Mouse (Mus musculus): Measurements from ENCODE around the gene Egr2. TPM values are rescaled to one million over a fixed set of nuclear protein-coding genes. Genes with fewer than 3 reads are reported as not detected.

Egr2 gene
- polyA plus RNA-seq, 1 experiment from 2014 or later: 3.8 TPM

GRCm38 (mm10) chr10:67512871-67513270 lies 22.4 kb upstream of the Egr2 start:
- ATAC-seq (ENCODE audit: low FRiP score): no peak
- Histone ChIP-seq H3K9ac (no peak overlapping the region), H3K4me1 (replicated peaks) (no peaks in the 10 kb centered on the region), H3K27me3 (no peaks in the 10 kb centered on the region), H3K4me3 (no peak overlapping the region), H3K9me3 (no peaks in the 10 kb centered on the region), H3K27ac (no peak overlapping the region), H3K4me2 (no peak overlapping the region), H3K36me3 (no peaks in the 10 kb centered on the region)
- WGBS: 49% methylated on average over 7 of the region's 7 CpGs

- WGBS: 92% methylated on average over 3 of the region's 3 CpGs
These were observed 16.5 kb upstream of the Egr2 start for GRCm38 (mm10) chr10:67518733-67519132.

GRCm38 (mm10) chr10:67524130-67524529 lies 11.1 kb upstream of the Egr2 start:
- H3K4me2 ChIP-seq: no peak overlapping the region
- H3K27ac ChIP-seq: no peak overlapping the region
- ATAC-seq (ENCODE audit: low FRiP score): no peak
- H3K36me3 ChIP-seq: no peaks in the 10 kb centered on the region
- no peak overlapping the region for H3K9ac ChIP-seq
- no peak overlapping the region for H3K4me3 ChIP-seq
- WGBS: 85% methylated on average over 3 of the region's 3 CpGs
- H3K4me1 ChIP-seq (replicated peaks): 0 out of 2 replicates have a peak, but pooled peaks cover 3% of the 10 kb centered on the region
- H3K9me3 ChIP-seq: no peaks in the 10 kb centered on the region
- no peaks in the 10 kb centered on the region for H3K27me3 ChIP-seq

More at GRCm38 (mm10) chr10:67518733-67519132, 16.5 kb upstream of the Egr2 start:
- Histone ChIP-seq H3K27ac (no peak overlapping the region), H3K36me3 (no peaks in the 10 kb centered on the region), H3K4me1 (replicated peaks) (no peaks in the 10 kb centered on the region), H3K9ac (no peak overlapping the region), H3K27me3 (no peaks in the 10 kb centered on the region), H3K4me2 (no peak overlapping the region), H3K4me3 (no peak overlapping the region), H3K9me3 (no peaks in the 10 kb centered on the region)
- ATAC-seq (ENCODE audit: low FRiP score): no peak

GRCm38 (mm10) chr10:67524694-67525093 lies 10.6 kb upstream of the Egr2 start:
- H3K9ac ChIP-seq: no peak overlapping the region
- no peak overlapping the region for H3K4me2 ChIP-seq
- no peaks in the 10 kb centered on the region for H3K9me3 ChIP-seq
- H3K4me3 ChIP-seq: no peak overlapping the region
- H3K4me1 ChIP-seq (replicated peaks): 0 out of 2 replicates have a peak, but pooled peaks cover 3% of the 10 kb centered on the region
- H3K27ac ChIP-seq: no peak overlapping the region
- whole genome bisulfite sequencing: 87% methylated on average over 7 of the region's 7 CpGs
- H3K36me3 ChIP-seq: no peaks in the 10 kb centered on the region
- H3K27me3 ChIP-seq: no peaks in the 10 kb centered on the region
- ATAC-seq (ENCODE audit: low FRiP score): no peak

GRCm38 (mm10) chr10:67526435-67526834 lies 8.8 kb upstream of the Egr2 start:
- Histone ChIP-seq H3K4me1 (replicated peaks) (0 out of 2 replicates have a peak, but pooled peaks cover 3% of the 10 kb centered on the region), H3K9me3 (no peaks in the 10 kb centered on the region), H3K27ac (no peak overlapping the region), H3K27me3 (peaks cover 14% of the 10 kb centered on the region), H3K9ac (no peak overlapping the region), H3K4me3 (no peak overlapping the region), H3K4me2 (no peak overlapping the region), H3K36me3 (no peaks in the 10 kb centered on the region)
- 58% methylated on average over 9 of the region's 9 CpGs for WGBS
- no peak for ATAC-seq (ENCODE audit: low FRiP score)

GRCm38 (mm10) chr10:67529769-67530168 lies 5.5 kb upstream of the Egr2 start:
- H3K27ac ChIP-seq: no peak overlapping the region
- H3K4me3 ChIP-seq: no peak overlapping the region
- 78% methylated on average over 4 of the region's 4 CpGs for whole genome bisulfite sequencing
- H3K4me2 ChIP-seq: no peak overlapping the region
- H3K9me3 ChIP-seq: no peaks in the 10 kb centered on the region
- H3K36me3 ChIP-seq: no peaks in the 10 kb centered on the region
- H3K27me3 ChIP-seq: peaks cover 47% of the 10 kb centered on the region
- no peak for ATAC-seq (ENCODE audit: low FRiP score)
- H3K4me1 ChIP-seq (replicated peaks): 0 out of 2 replicates have a peak, but pooled peaks cover 3% of the 10 kb centered on the region
- H3K9ac ChIP-seq: no peak overlapping the region

GRCm38 (mm10) chr10:67535972-67536371 lies 697 bp downstream of the Egr2 start:
- under 1% methylated on average over 35 of the region's 35 CpGs for WGBS
- H3K36me3 ChIP-seq: no peaks in the 10 kb centered on the region
- no peaks in the 10 kb centered on the region for H3K9me3 ChIP-seq
- ATAC-seq (ENCODE audit: low FRiP score): peak; percentile 34
- H3K9ac ChIP-seq: peak overlapping the region; percentile 70; the same call in 1 of the 2 replicates
- H3K4me1 ChIP-seq (replicated peaks): peaks cover 57% of the 10 kb centered on the region
- peak overlapping the region; percentile 55 for H3K4me3 ChIP-seq
- peaks cover 98% of the 10 kb centered on the region for H3K27me3 ChIP-seq
- H3K27ac ChIP-seq: no peak overlapping the region
- H3K4me2 ChIP-seq: peak overlapping the region; percentile 85

- peak overlapping the region; percentile 85 for H3K4me2 ChIP-seq
- ATAC-seq (ENCODE audit: low FRiP score): peak; percentile 40
- no peaks in the 10 kb centered on the region for H3K9me3 ChIP-seq
- no peak overlapping the region for H3K27ac ChIP-seq
- H3K4me1 ChIP-seq (replicated peaks): peaks cover 58% of the 10 kb centered on the region
- peak overlapping the region; percentile 55 for H3K4me3 ChIP-seq
- under 1% methylated on average over 19 of the region's 32 CpGs for WGBS
- H3K9ac ChIP-seq: peak overlapping the region; percentile 70
- H3K36me3 ChIP-seq: no peaks in the 10 kb centered on the region
- H3K27me3 ChIP-seq: peaks cover 98% of the 10 kb centered on the region
These were observed 1.4 kb downstream of the Egr2 start for GRCm38 (mm10) chr10:67536621-67537141.

- peak; percentile 84 for ATAC-seq (ENCODE audit: low FRiP score)
- Histone ChIP-seq H3K27me3 (peaks cover 99% of the 10 kb centered on the region), H3K9ac (peak overlapping the region; percentile 70), H3K4me3 (peak overlapping the region; percentile 55), H3K9me3 (no peaks in the 10 kb centered on the region), H3K27ac (no peak overlapping the region), H3K4me2 (peak overlapping the region; percentile 85), H3K36me3 (no peaks in the 10 kb centered on the region), H3K4me1 (replicated peaks) (peaks cover 58% of the 10 kb centered on the region)
- under 1% methylated on average over 51 of the region's 51 CpGs for WGBS
These were observed 2.1 kb downstream of the Egr2 start for GRCm38 (mm10) chr10:67537151-67537994.

GRCm38 (mm10) chr10:67538106-67538505 lies 2.8 kb downstream of the Egr2 start:
- Histone ChIP-seq H3K27ac (no peak overlapping the region), H3K27me3 (peaks cover 99% of the 10 kb centered on the region), H3K36me3 (no peaks in the 10 kb centered on the region), H3K4me2 (peak overlapping the region; percentile 85), H3K9ac (0 out of 2 replicates have a peak overlapping the region, but pooled peaks have one; percentile 36), H3K4me1 (replicated peaks) (peaks cover 58% of the 10 kb centered on the region), H3K4me3 (peak overlapping the region; percentile 55), H3K9me3 (no peaks in the 10 kb centered on the region)
- 1% methylated on average over 19 of the region's 19 CpGs for WGBS
- ATAC-seq (ENCODE audit: low FRiP score): no peak

GRCm38 (mm10) chr10:67538585-67539400 lies 3.5 kb downstream of the Egr2 start:
- Histone ChIP-seq H3K36me3 (no peaks in the 10 kb centered on the region), H3K9me3 (no peaks in the 10 kb centered on the region), H3K27me3 (peaks cover 96% of the 10 kb centered on the region), H3K4me3 (peak overlapping the region; percentile 55), H3K27ac (no peak overlapping the region), H3K9ac (peak overlapping the region; percentile 36), H3K4me1 (replicated peaks) (peaks cover 58% of the 10 kb centered on the region), H3K4me2 (peak overlapping the region; percentile 85)
- no peak for ATAC-seq (ENCODE audit: low FRiP score)
- 1% methylated on average over 49 of the region's 50 CpGs for WGBS

GRCm38 (mm10) chr10:67539401-67539730 lies 4.1 kb downstream of the Egr2 start:
- H3K4me3 ChIP-seq: peak overlapping the region; percentile 55
- no peaks in the 10 kb centered on the region for H3K9me3 ChIP-seq
- H3K4me1 ChIP-seq (replicated peaks): peaks cover 58% of the 10 kb centered on the region
- peaks cover 90% of the 10 kb centered on the region for H3K27me3 ChIP-seq
- no peak for ATAC-seq (ENCODE audit: low FRiP score)
- no peak overlapping the region; the same call in 1 of the 2 replicates for H3K9ac ChIP-seq
- WGBS: 8% methylated on average over 2 of the region's 6 CpGs
- H3K36me3 ChIP-seq: no peaks in the 10 kb centered on the region
- H3K4me2 ChIP-seq: peak overlapping the region; percentile 85
- no peak overlapping the region for H3K27ac ChIP-seq
